Mouse (Mus musculus): ENCODE data around the gene Gm3187.
"Not testable (repeated sequence)": the region's sequence is repeated elsewhere in the genome, so short reads cannot be mapped to it uniquely, and the experiment has no call there.

Gene Gm3187
- long read RNA-seq, experiment 1, result 0 reads
- long read RNA-seq, experiment 2, result 0 reads

GRCm38 (mm10) chr14:5483907-5484306 is at the start of gene Gm3187:
TSS of gene Gm3187 (plus strand) at chr14:5484207.
- intact Hi-C loops (cut with DNase I), result not testable (repeated sequence)

GRCm38 (mm10) chr14:5455367-5455766 is 28.6 kb upstream of the Gm3187 start, which contains the start of gene Gm3194:
TSS of gene Gm3194 (minus strand) at chr14:5455467.
- intact Hi-C loops (cut with DNase I), result not testable (repeated sequence)

GRCm38 (mm10) chr14:5460469-5460868 is 23.5 kb upstream of the Gm3187 start:
- intact Hi-C loops (cut with DNase I), result not testable (repeated sequence)

- intact Hi-C loops (cut with DNase I), result not testable (repeated sequence)
Observed at GRCm38 (mm10) chr14:5477730-5478129, 6.3 kb upstream of the Gm3187 start, which contains the start of gene Gm8246. TSS of gene Gm8246 (minus strand) at chr14:5477830.

GRCm38 (mm10) chr14:5501374-5501773 is 17.4 kb downstream of the Gm3187 start, which contains the start of gene Gm3488:
TSS of gene Gm3488 (plus strand) at chr14:5501674.
- intact Hi-C loops (cut with DNase I), result not testable (repeated sequence)

GRCm38 (mm10) chr14:5538196-5538595 is 54.2 kb downstream of the Gm3187 start, which contains the start of gene Gm3532:
TSS of gene Gm3532 (plus strand) at chr14:5538496.
- intact Hi-C loops (cut with DNase I), result not testable (repeated sequence)

Measured in adrenal gland (tissue).